Mouse (Mus musculus): ENCODE measurements around the gene Usp53. TPM values are rescaled to one million over a fixed set of nuclear protein-coding genes. Genes with fewer than 3 reads are reported as not detected.

The Usp53 gene
- 19.5 and 19.6 TPM in 2 replicates for polyA plus RNA-seq (2011; ENCODE audit: insufficient read depth, insufficient read length, low read depth, missing spikeins)

GRCm38 (mm10) chr3:122984249-122985182 lies at the start of gene Usp53:
Usp53 (minus strand) TSS chr3:122984510.
- TF ChIP-seq POLR2A (IDR thresholded peaks at IDR 0.05; ENCODE audit: insufficient read depth, low read length) (peak; percentile 73), CTCF (IDR thresholded peaks at IDR 0.05; ENCODE audit: low read depth, low read length) (no peak), EP300 (IDR thresholded peaks at IDR 0.05; ENCODE audit: insufficient read depth, low read depth, low read length) (no peak)
- no peaks in the 10 kb centered on the region for H3K27me3 ChIP-seq (ENCODE audit: control insufficient read depth, insufficient read depth, low read length, poor library complexity, severe bottlenecking)
- H3K36me3 ChIP-seq (ENCODE audit: control insufficient read depth, insufficient read depth, low read length, poor library complexity, severe bottlenecking) = no peaks in the 10 kb centered on the region
- H3K4me3 ChIP-seq (ENCODE audit: low read depth, low read length) = peak within 1 kb of the TSS; percentile 99
- H3K9me3 ChIP-seq (replicated peaks; ENCODE audit: control insufficient read depth, insufficient read depth, low read length, poor library complexity, severe bottlenecking) = no peaks in the 10 kb centered on the region
- H3K27ac ChIP-seq (ENCODE audit: insufficient read depth, low read length) = peak within 1 kb of the TSS; percentile 80
- H3K4me1 ChIP-seq (ENCODE audit: control insufficient read depth, insufficient read depth, low read length) = peaks cover 1% of the 10 kb centered on the region
- peak within 1 kb of the TSS; percentile 97 for H3K9ac ChIP-seq (ENCODE audit: low read depth, poor library complexity, severe bottlenecking)

DNA sequence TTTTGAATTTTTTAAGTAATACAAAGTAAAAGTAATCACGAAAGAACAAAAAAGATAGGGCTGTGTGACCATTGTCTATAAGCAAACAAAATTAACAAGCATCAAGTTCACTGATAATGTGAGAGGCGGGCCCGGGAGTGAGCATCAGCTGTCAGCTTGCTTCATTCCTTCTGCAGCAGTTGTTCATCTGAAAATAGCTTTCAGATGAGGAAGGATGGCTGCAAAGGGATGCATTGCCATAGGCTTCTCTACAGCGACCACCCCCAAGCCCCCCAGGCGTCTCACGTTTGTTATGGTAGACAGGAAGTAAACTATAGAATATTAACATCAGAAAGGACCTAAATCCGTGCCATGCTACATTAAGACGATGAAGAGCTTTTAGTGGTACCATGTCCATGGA lies 49.5 kb upstream of the Usp53 start:
- Histone ChIP-seq H3K27ac (ENCODE audit: insufficient read depth, low read length) (no peak overlapping the region), H3K4me1 (ENCODE audit: control insufficient read depth, insufficient read depth, low read length) (no peaks in the 10 kb centered on the region), H3K27me3 (ENCODE audit: control insufficient read depth, insufficient read depth, low read length, poor library complexity, severe bottlenecking) (no peaks in the 10 kb centered on the region), H3K4me3 (ENCODE audit: low read depth, low read length) (no peak overlapping the region), H3K36me3 (ENCODE audit: control insufficient read depth, insufficient read depth, low read length, poor library complexity, severe bottlenecking) (no peaks in the 10 kb centered on the region), H3K9me3 (replicated peaks; ENCODE audit: control insufficient read depth, insufficient read depth, low read length, poor library complexity, severe bottlenecking) (no peaks in the 10 kb centered on the region), H3K9ac (ENCODE audit: low read depth, poor library complexity, severe bottlenecking) (no peak overlapping the region)
- TF ChIP-seq POLR2A (IDR thresholded peaks at IDR 0.05; ENCODE audit: insufficient read depth, low read length) (no peak), EP300 (IDR thresholded peaks at IDR 0.05; ENCODE audit: insufficient read depth, low read depth, low read length) (no peak), CTCF (IDR thresholded peaks at IDR 0.05; ENCODE audit: low read depth, low read length) (no peak)

DNA sequence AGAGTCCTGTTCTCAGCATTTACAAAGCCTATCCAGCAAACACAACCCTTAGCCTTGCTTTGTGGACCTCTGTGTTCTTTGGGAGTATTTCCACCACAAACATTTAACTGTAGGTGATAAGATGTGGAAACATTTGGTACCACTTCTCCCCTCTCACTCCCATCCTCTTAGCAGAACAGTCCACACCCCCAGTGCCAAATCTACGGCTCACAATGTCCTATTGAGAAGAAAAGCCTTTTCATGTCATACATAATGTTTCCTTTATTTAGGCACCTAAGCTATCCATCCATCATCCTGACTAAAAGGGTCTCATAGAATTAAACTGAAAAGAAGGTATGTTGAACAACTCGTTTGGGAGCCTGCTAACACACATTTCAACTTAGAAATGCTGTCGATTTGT lies 41.3 kb upstream of the Usp53 start:
- H3K4me1 ChIP-seq (ENCODE audit: control insufficient read depth, insufficient read depth, low read length) = no peaks in the 10 kb centered on the region
- TF ChIP-seq CTCF (IDR thresholded peaks at IDR 0.05; ENCODE audit: low read depth, low read length) = no peak
- no peak for TF ChIP-seq EP300 (IDR thresholded peaks at IDR 0.05; ENCODE audit: insufficient read depth, low read depth, low read length)
- TF ChIP-seq POLR2A (IDR thresholded peaks at IDR 0.05; ENCODE audit: insufficient read depth, low read length) = no peak
- H3K9ac ChIP-seq (ENCODE audit: low read depth, poor library complexity, severe bottlenecking) = no peak overlapping the region
- H3K36me3 ChIP-seq (ENCODE audit: control insufficient read depth, insufficient read depth, low read length, poor library complexity, severe bottlenecking) = no peaks in the 10 kb centered on the region
- H3K4me3 ChIP-seq (ENCODE audit: low read depth, low read length) = no peak overlapping the region
- no peaks in the 10 kb centered on the region for H3K9me3 ChIP-seq (replicated peaks; ENCODE audit: control insufficient read depth, insufficient read depth, low read length, poor library complexity, severe bottlenecking)
- no peaks in the 10 kb centered on the region for H3K27me3 ChIP-seq (ENCODE audit: control insufficient read depth, insufficient read depth, low read length, poor library complexity, severe bottlenecking)
- H3K27ac ChIP-seq (ENCODE audit: insufficient read depth, low read length) = no peak overlapping the region

- Histone ChIP-seq H3K4me3 (ENCODE audit: low read depth, low read length) (no peak overlapping the region), H3K9me3 (replicated peaks; ENCODE audit: control insufficient read depth, insufficient read depth, low read length, poor library complexity, severe bottlenecking) (no peaks in the 10 kb centered on the region), H3K27me3 (ENCODE audit: control insufficient read depth, insufficient read depth, low read length, poor library complexity, severe bottlenecking) (no peaks in the 10 kb centered on the region), H3K4me1 (ENCODE audit: control insufficient read depth, insufficient read depth, low read length) (no peaks in the 10 kb centered on the region), H3K27ac (ENCODE audit: insufficient read depth, low read length) (no peak overlapping the region), H3K9ac (ENCODE audit: low read depth, poor library complexity, severe bottlenecking) (no peak overlapping the region), H3K36me3 (ENCODE audit: control insufficient read depth, insufficient read depth, low read length, poor library complexity, severe bottlenecking) (no peaks in the 10 kb centered on the region)
- TF ChIP-seq EP300 (IDR thresholded peaks at IDR 0.05; ENCODE audit: insufficient read depth, low read depth, low read length) = no peak
- no peak for TF ChIP-seq POLR2A (IDR thresholded peaks at IDR 0.05; ENCODE audit: insufficient read depth, low read length)
- TF ChIP-seq CTCF (IDR thresholded peaks at IDR 0.05; ENCODE audit: low read depth, low read length) = no peak
Measured at GRCm38 (mm10) chr3:123024496-123025234, 40.4 kb upstream of the Usp53 start.

- H3K36me3 ChIP-seq (ENCODE audit: control insufficient read depth, insufficient read depth, low read length, poor library complexity, severe bottlenecking) = no peaks in the 10 kb centered on the region
- TF ChIP-seq POLR2A (IDR thresholded peaks at IDR 0.05; ENCODE audit: insufficient read depth, low read length) (no peak), EP300 (IDR thresholded peaks at IDR 0.05; ENCODE audit: insufficient read depth, low read depth, low read length) (no peak), CTCF (IDR thresholded peaks at IDR 0.05; ENCODE audit: low read depth, low read length) (no peak)
- no peak overlapping the region for H3K27ac ChIP-seq (ENCODE audit: insufficient read depth, low read length)
- no peaks in the 10 kb centered on the region for H3K27me3 ChIP-seq (ENCODE audit: control insufficient read depth, insufficient read depth, low read length, poor library complexity, severe bottlenecking)
- no peaks in the 10 kb centered on the region for H3K4me1 ChIP-seq (ENCODE audit: control insufficient read depth, insufficient read depth, low read length)
- H3K9me3 ChIP-seq (replicated peaks; ENCODE audit: control insufficient read depth, insufficient read depth, low read length, poor library complexity, severe bottlenecking) = no peaks in the 10 kb centered on the region
- no peak overlapping the region for H3K4me3 ChIP-seq (ENCODE audit: low read depth, low read length)
- H3K9ac ChIP-seq (ENCODE audit: low read depth, poor library complexity, severe bottlenecking) = no peak overlapping the region
Measured at GRCm38 (mm10) chr3:123018792-123019191, 34.5 kb upstream of the Usp53 start.
